Comparison of ENCODE assay signal across 30 mouse cellular contexts in the genomic region with DNA sequence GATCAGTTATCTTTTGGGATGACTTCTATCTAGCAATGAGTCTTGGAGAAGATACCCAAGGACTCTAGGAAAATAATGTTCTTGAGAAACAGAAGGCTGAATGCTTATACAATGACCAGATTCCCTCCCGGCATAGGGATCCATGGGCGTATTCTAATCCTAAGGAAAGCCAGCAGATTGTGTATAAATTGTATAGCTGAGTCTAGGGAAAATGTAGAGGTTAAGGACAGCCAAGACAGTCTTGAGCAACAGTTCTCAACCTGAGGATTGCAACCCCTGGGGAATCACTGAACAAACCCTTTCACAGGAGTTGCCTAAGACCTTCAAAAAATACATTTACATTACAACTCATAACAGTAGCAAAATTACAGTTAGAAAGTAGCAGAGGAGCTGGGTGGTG. TPM values are rescaled to one million over a fixed set of nuclear protein-coding genes. Genes with fewer than 3 reads are reported as not detected.
"Had no signal": no experiment of that assay in that cellular context is flagged by ENCODE, and none has a peak within 500 bp of the region (broad histone marks: within the 10 kb centered on the region; RNA-seq: fewer than 3 reads in every experiment).

No protein-coding gene starts in this region.

- ATAC-seq: hindbrain, embryonic 16.5 days; inflammation-experienced regulatory T-cells, adult 6 months; intestine, embryonic 15.5 days; intestine, postnatal 0 days; liver, embryonic 12.5 days had no signal

- H3K36me3 ChIP-seq: heart, embryonic 13.5 days; heart, embryonic 15.5 days; hindbrain, embryonic 10.5 days; hindbrain, embryonic 12.5 days; intestine, embryonic 15.5 days; limb, embryonic 13.5 days; limb, embryonic 15.5 days; liver, embryonic 12.5 days had no signal

- H3K9me3 ChIP-seq: heart, embryonic 13.5 days; heart, embryonic 15.5 days; hindbrain, embryonic 10.5 days; hindbrain, embryonic 12.5 days; intestine, embryonic 15.5 days; limb, embryonic 13.5 days; limb, embryonic 15.5 days; liver, embryonic 12.5 days had no signal

- H3K27ac ChIP-seq: heart, adult 2 months; heart, embryonic 13.5 days; heart, embryonic 15.5 days; hindbrain, embryonic 10.5 days; hindbrain, embryonic 12.5 days; hindbrain, embryonic 14.5 days; intestine, embryonic 15.5 days; kidney, postnatal 0 days; limb, embryonic 13.5 days; limb, embryonic 15.5 days; liver, embryonic 12.5 days; liver, embryonic 14.5 days had no signal

- H3K4me3 ChIP-seq: heart, adult 2 months; heart, embryonic 13.5 days; heart, embryonic 15.5 days; hindbrain, embryonic 10.5 days; hindbrain, embryonic 12.5 days; intestine, embryonic 15.5 days; limb, embryonic 13.5 days; limb, embryonic 15.5 days; liver, embryonic 12.5 days had no signal

- H3K4me2 ChIP-seq: heart, embryonic 11.5 days; heart, embryonic 13.5 days; heart, embryonic 15.5 days; hindbrain, embryonic 12.5 days; hindbrain, embryonic 14.5 days; intestine, embryonic 15.5 days; limb, embryonic 13.5 days; limb, embryonic 15.5 days; liver, embryonic 12.5 days had no signal

- H3K9ac ChIP-seq: heart, embryonic 13.5 days; heart, embryonic 15.5 days; hindbrain, embryonic 12.5 days; hindbrain, embryonic 14.5 days; intestine, embryonic 15.5 days; limb, embryonic 13.5 days; limb, embryonic 15.5 days; liver, embryonic 12.5 days; liver, embryonic 14.5 days had no signal

- H3K27me3 ChIP-seq: heart, embryonic 13.5 days; heart, embryonic 15.5 days; hindbrain, embryonic 12.5 days; intestine, embryonic 15.5 days; limb, embryonic 13.5 days; limb, embryonic 15.5 days; liver, embryonic 12.5 days had no signal

- DNase-seq: gastrocnemius, postnatal 14 days; gastrocnemius, postnatal 36 days; heart, adult 2 months; heart, postnatal 14 days; heart, postnatal 4 days; kidney, adult 18-20 months; kidney, adult 8-10 months; kidney, postnatal 14 days; kidney, postnatal 36 days; layer of hippocampus, adult 9-11 months; layer of hippocampus, postnatal 36 days; left cerebral cortex, postnatal 4 days had no signal

RNA-seq across cellular contexts. Expression of a gene that starts 50.3 kb away (rescaled TPM):
- total RNA-seq: gastrocnemius, postnatal 36 days; granulocyte monocyte progenitor cell, adult 5-6 weeks; liver, adult 2 months had no signal
- polyA plus RNA-seq: inflammation-experienced regulatory T-cells, adult 6 months; liver, adult 2 months; liver, embryonic 12.5 days; liver, embryonic 16.5 days had no signal
